Mouse (Mus musculus): ENCODE data around the gene Wdr93.

- TF ChIP-seq CTCF (IDR thresholded peaks at IDR 0.05; ENCODE audit: low read depth) (peak; percentile 47), EP300 (IDR thresholded peaks at IDR 0.05; ENCODE audit: low read depth) (no peak)
Observed at GRCm38 (mm10) chr7:79729743-79730370, 13.1 kb upstream of the Wdr93 start.
